Mouse (Mus musculus): ENCODE measurements around the gene Igsf3. TPM values are rescaled to one million over a fixed set of nuclear protein-coding genes. Genes with fewer than 3 reads are reported as not detected.

Gene Igsf3
- polyA plus RNA-seq, 1 experiment from 2014 or later, result 37.0 TPM

- Histone ChIP-seq H3K4me1 (ENCODE audit: control insufficient read depth, insufficient read depth, low read length) (peaks cover 12% of the 10 kb centered on the region), H3K27ac (replicated peaks; ENCODE audit: low read depth, low read length) (no peak overlapping the region), H3K4me2 (ENCODE audit: low read depth, low read length) (no peak overlapping the region), H3K4me3 (ENCODE audit: low read depth, low read length) (no peak overlapping the region), H3K9ac (ENCODE audit: low read depth, low read length) (no peak overlapping the region), H3K9me3 (ENCODE audit: control insufficient read depth, low read length) (peaks cover 9% of the 10 kb centered on the region; the same call in 1 of the 2 replicates), H3K36me3 (ENCODE audit: control insufficient read depth, insufficient read depth, low read length) (peaks cover 60% of the 10 kb centered on the region), H3K27me3 (replicated peaks; ENCODE audit: control insufficient read depth, insufficient read depth, low read length) (no peaks in the 10 kb centered on the region)
- no peak for ATAC-seq (ENCODE audit: low read depth)
- DNase-seq (ENCODE audit: low spot score), result no peak
- 55% methylated on average over 7 of the region's 7 CpGs for WGBS
Observed at GRCm38 (mm10) chr3:101460618-101461017, 83.7 kb downstream of the Igsf3 start.

- no peak overlapping the region for H3K4me3 ChIP-seq (ENCODE audit: low read depth, low read length)
- WGBS, result 82% methylated on average over 7 of the region's 7 CpGs
- peaks cover 12% of the 10 kb centered on the region for H3K4me1 ChIP-seq (ENCODE audit: control insufficient read depth, insufficient read depth, low read length)
- peaks cover 9% of the 10 kb centered on the region; the same call in 1 of the 2 replicates for H3K9me3 ChIP-seq (ENCODE audit: control insufficient read depth, low read length)
- H3K9ac ChIP-seq (ENCODE audit: low read depth, low read length), result peak overlapping the region; percentile 44; the same call in 1 of the 2 replicates
- peaks cover 57% of the 10 kb centered on the region for H3K36me3 ChIP-seq (ENCODE audit: control insufficient read depth, insufficient read depth, low read length)
- DNase-seq (ENCODE audit: low spot score) (no peak), ATAC-seq (ENCODE audit: low read depth) (no peak)
- no peaks in the 10 kb centered on the region for H3K27me3 ChIP-seq (replicated peaks; ENCODE audit: control insufficient read depth, insufficient read depth, low read length)
- H3K27ac ChIP-seq (replicated peaks; ENCODE audit: low read depth, low read length), result peak overlapping the region; percentile 83
- H3K4me2 ChIP-seq (ENCODE audit: low read depth, low read length), result no peak overlapping the region
Observed at GRCm38 (mm10) chr3:101461046-101461445, 84.2 kb downstream of the Igsf3 start.

GRCm38 (mm10) chr3:101461816-101462215 lies 84.9 kb downstream of the Igsf3 start:
- Histone ChIP-seq H3K27me3 (replicated peaks; ENCODE audit: control insufficient read depth, insufficient read depth, low read length) (no peaks in the 10 kb centered on the region), H3K27ac (replicated peaks; ENCODE audit: low read depth, low read length) (peak overlapping the region; percentile 83), H3K4me3 (ENCODE audit: low read depth, low read length) (no peak overlapping the region), H3K36me3 (ENCODE audit: control insufficient read depth, insufficient read depth, low read length) (peaks cover 50% of the 10 kb centered on the region), H3K9ac (ENCODE audit: low read depth, low read length) (peak overlapping the region; percentile 44; the same call in 1 of the 2 replicates), H3K9me3 (ENCODE audit: control insufficient read depth, low read length) (peaks cover 9% of the 10 kb centered on the region; the same call in 1 of the 2 replicates), H3K4me1 (ENCODE audit: control insufficient read depth, insufficient read depth, low read length) (peaks cover 12% of the 10 kb centered on the region), H3K4me2 (ENCODE audit: low read depth, low read length) (no peak overlapping the region)
- DNase-seq (ENCODE audit: low spot score) (peak; percentile 67), ATAC-seq (ENCODE audit: low read depth) (peak; percentile 31; the same call in 1 of the 2 replicates)
- WGBS, result 26% methylated on average over 8 of the region's 8 CpGs

- Histone ChIP-seq H3K36me3 (ENCODE audit: control insufficient read depth, insufficient read depth, low read length) (peaks cover 45% of the 10 kb centered on the region), H3K4me1 (ENCODE audit: control insufficient read depth, insufficient read depth, low read length) (peaks cover 12% of the 10 kb centered on the region), H3K27ac (replicated peaks; ENCODE audit: low read depth, low read length) (peak overlapping the region; percentile 83), H3K9me3 (ENCODE audit: control insufficient read depth, low read length) (peaks cover 9% of the 10 kb centered on the region; the same call in 1 of the 2 replicates), H3K4me2 (ENCODE audit: low read depth, low read length) (no peak overlapping the region), H3K4me3 (ENCODE audit: low read depth, low read length) (no peak overlapping the region), H3K9ac (ENCODE audit: low read depth, low read length) (peak overlapping the region; percentile 3; the same call in 1 of the 2 replicates), H3K27me3 (replicated peaks; ENCODE audit: control insufficient read depth, insufficient read depth, low read length) (no peaks in the 10 kb centered on the region)
- peak; percentile 87 for DNase-seq (ENCODE audit: low spot score)
- peak; percentile 60 for ATAC-seq (ENCODE audit: low read depth)
- WGBS, result 24% methylated on average over 5 of the region's 5 CpGs
Observed at GRCm38 (mm10) chr3:101462294-101462693, 85.4 kb downstream of the Igsf3 start.

- DNase-seq (ENCODE audit: low spot score), result no peak
- ATAC-seq (ENCODE audit: low read depth), result no peak
- peaks cover 6% of the 10 kb centered on the region; the same call in 1 of the 2 replicates for H3K9me3 ChIP-seq (ENCODE audit: control insufficient read depth, low read length)
- no peaks in the 10 kb centered on the region for H3K27me3 ChIP-seq (replicated peaks; ENCODE audit: control insufficient read depth, insufficient read depth, low read length)
- H3K36me3 ChIP-seq (ENCODE audit: control insufficient read depth, insufficient read depth, low read length), result peaks cover 33% of the 10 kb centered on the region
- no peak overlapping the region for H3K4me2 ChIP-seq (ENCODE audit: low read depth, low read length)
- no peak overlapping the region for H3K9ac ChIP-seq (ENCODE audit: low read depth, low read length)
- 85% methylated on average over 3 of the region's 3 CpGs for WGBS
- no peak overlapping the region for H3K27ac ChIP-seq (replicated peaks; ENCODE audit: low read depth, low read length)
- peaks cover 18% of the 10 kb centered on the region for H3K4me1 ChIP-seq (ENCODE audit: control insufficient read depth, insufficient read depth, low read length)
- no peak overlapping the region for H3K4me3 ChIP-seq (ENCODE audit: low read depth, low read length)
Observed at GRCm38 (mm10) chr3:101463491-101463890, 86.6 kb downstream of the Igsf3 start.

DNA sequence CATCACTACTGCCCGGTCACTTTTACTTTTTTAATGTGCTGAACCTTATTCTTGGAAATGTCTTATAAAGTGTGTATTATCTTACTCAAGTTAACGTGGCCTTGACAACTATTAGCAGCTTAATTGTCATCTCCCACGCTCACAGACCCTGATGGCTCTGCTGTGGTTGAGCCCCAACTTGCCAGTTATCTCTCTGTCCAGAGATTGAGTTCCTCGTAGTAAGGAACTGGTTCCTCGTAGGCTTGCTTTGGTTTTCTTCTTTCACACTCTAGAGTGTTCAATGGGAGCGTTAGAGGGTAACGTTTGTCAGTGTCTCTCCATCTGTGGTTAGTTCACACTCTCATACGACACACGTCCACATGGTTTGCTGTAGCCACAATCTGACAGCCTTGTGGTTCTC lies 92.8 kb downstream of the Igsf3 start:
- no peak overlapping the region for H3K27ac ChIP-seq (replicated peaks; ENCODE audit: low read depth, low read length)
- H3K9me3 ChIP-seq (ENCODE audit: control insufficient read depth, low read length), result no peaks in the 10 kb centered on the region
- ATAC-seq (ENCODE audit: low read depth), result no peak
- DNase-seq (ENCODE audit: low spot score), result no peak
- peaks cover 7% of the 10 kb centered on the region; the same call in 1 of the 2 replicates for H3K4me1 ChIP-seq (ENCODE audit: control insufficient read depth, insufficient read depth, low read length)
- no peak overlapping the region for H3K4me3 ChIP-seq (ENCODE audit: low read depth, low read length)
- H3K36me3 ChIP-seq (ENCODE audit: control insufficient read depth, insufficient read depth, low read length), result no peaks in the 10 kb centered on the region
- H3K27me3 ChIP-seq (replicated peaks; ENCODE audit: control insufficient read depth, insufficient read depth, low read length), result no peaks in the 10 kb centered on the region
- H3K4me2 ChIP-seq (ENCODE audit: low read depth, low read length), result no peak overlapping the region
- no peak overlapping the region for H3K9ac ChIP-seq (ENCODE audit: low read depth, low read length)
- WGBS, result 85% methylated on average over 9 of the region's 9 CpGs

- DNase-seq (ENCODE audit: low spot score) (no peak), ATAC-seq (ENCODE audit: low read depth) (no peak)
- no peaks in the 10 kb centered on the region for H3K36me3 ChIP-seq (ENCODE audit: control insufficient read depth, insufficient read depth, low read length)
- H3K27ac ChIP-seq (replicated peaks; ENCODE audit: low read depth, low read length), result no peak overlapping the region
- H3K4me2 ChIP-seq (ENCODE audit: low read depth, low read length), result no peak overlapping the region
- no peak overlapping the region for H3K4me3 ChIP-seq (ENCODE audit: low read depth, low read length)
- H3K4me1 ChIP-seq (ENCODE audit: control insufficient read depth, insufficient read depth, low read length), result peaks cover 7% of the 10 kb centered on the region; the same call in 1 of the 2 replicates
- H3K9ac ChIP-seq (ENCODE audit: low read depth, low read length), result no peak overlapping the region
- no peaks in the 10 kb centered on the region for H3K9me3 ChIP-seq (ENCODE audit: control insufficient read depth, low read length)
- H3K27me3 ChIP-seq (replicated peaks; ENCODE audit: control insufficient read depth, insufficient read depth, low read length), result no peaks in the 10 kb centered on the region
- 26% methylated on average over 4 of the region's 4 CpGs for WGBS
Observed at GRCm38 (mm10) chr3:101471881-101472280, 95.0 kb downstream of the Igsf3 start.

DNA sequence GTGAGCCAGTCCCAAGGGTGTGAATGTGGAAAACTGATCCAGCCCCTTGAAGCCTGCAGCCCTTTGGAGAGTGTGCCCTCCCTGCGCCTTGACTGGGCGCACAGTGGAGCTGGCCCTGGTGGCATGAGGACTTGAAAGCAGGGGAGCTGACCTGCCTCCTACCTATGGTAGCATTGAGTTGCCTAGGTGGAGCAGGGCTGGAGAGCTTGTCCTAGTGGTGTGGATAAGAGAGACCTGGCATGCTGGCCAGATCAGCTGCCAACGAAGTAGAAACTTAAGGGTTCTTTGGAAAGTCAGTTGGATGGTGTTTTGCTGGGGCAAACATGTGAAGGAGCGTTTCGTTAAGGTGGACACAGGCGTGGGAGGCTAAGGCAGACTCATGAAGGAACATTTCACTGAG lies 105.1 kb downstream of the Igsf3 start:
- WGBS, result 91% methylated on average over 6 of the region's 6 CpGs
- DNase-seq (ENCODE audit: low spot score) (no peak), ATAC-seq (ENCODE audit: low read depth) (no peak)
- H3K27ac ChIP-seq (replicated peaks; ENCODE audit: low read depth, low read length), result no peak overlapping the region
- H3K9ac ChIP-seq (ENCODE audit: low read depth, low read length), result no peak overlapping the region
- H3K4me2 ChIP-seq (ENCODE audit: low read depth, low read length), result no peak overlapping the region
- no peaks in the 10 kb centered on the region for H3K9me3 ChIP-seq (ENCODE audit: control insufficient read depth, low read length)
- H3K4me3 ChIP-seq (ENCODE audit: low read depth, low read length), result no peak overlapping the region
- H3K36me3 ChIP-seq (ENCODE audit: control insufficient read depth, insufficient read depth, low read length), result no peaks in the 10 kb centered on the region
- H3K27me3 ChIP-seq (replicated peaks; ENCODE audit: control insufficient read depth, insufficient read depth, low read length), result no peaks in the 10 kb centered on the region
- no peaks in the 10 kb centered on the region for H3K4me1 ChIP-seq (ENCODE audit: control insufficient read depth, insufficient read depth, low read length)

- 81% methylated on average over 3 of the region's 3 CpGs for WGBS
- no peaks in the 10 kb centered on the region for H3K4me1 ChIP-seq (ENCODE audit: control insufficient read depth, insufficient read depth, low read length)
- ATAC-seq (ENCODE audit: low read depth), result no peak
- no peak overlapping the region for H3K9ac ChIP-seq (ENCODE audit: low read depth, low read length)
- no peak overlapping the region for H3K4me2 ChIP-seq (ENCODE audit: low read depth, low read length)
- H3K27me3 ChIP-seq (replicated peaks; ENCODE audit: control insufficient read depth, insufficient read depth, low read length), result no peaks in the 10 kb centered on the region
- no peaks in the 10 kb centered on the region for H3K9me3 ChIP-seq (ENCODE audit: control insufficient read depth, low read length)
- no peak for DNase-seq (ENCODE audit: low spot score)
- no peaks in the 10 kb centered on the region for H3K36me3 ChIP-seq (ENCODE audit: control insufficient read depth, insufficient read depth, low read length)
- H3K27ac ChIP-seq (replicated peaks; ENCODE audit: low read depth, low read length), result no peak overlapping the region
- H3K4me3 ChIP-seq (ENCODE audit: low read depth, low read length), result no peak overlapping the region
Observed at GRCm38 (mm10) chr3:101483256-101483983, 106.5 kb downstream of the Igsf3 start.
